Mouse (Mus musculus) adrenal gland, adult (tissue): ENCODE results near the gene Tnni1.

ENCODE experiments used
- DNase-seq, 2 experiments: peaks; one replicate each; pipeline ENCODE4 v3.0.0; 2022 to 2023; ENCODE audit warnings: low spot score in 1 of 2; ENCODE audit not compliant: inconsistent age in 2 of 2

The Tnni1 gene

DNA sequence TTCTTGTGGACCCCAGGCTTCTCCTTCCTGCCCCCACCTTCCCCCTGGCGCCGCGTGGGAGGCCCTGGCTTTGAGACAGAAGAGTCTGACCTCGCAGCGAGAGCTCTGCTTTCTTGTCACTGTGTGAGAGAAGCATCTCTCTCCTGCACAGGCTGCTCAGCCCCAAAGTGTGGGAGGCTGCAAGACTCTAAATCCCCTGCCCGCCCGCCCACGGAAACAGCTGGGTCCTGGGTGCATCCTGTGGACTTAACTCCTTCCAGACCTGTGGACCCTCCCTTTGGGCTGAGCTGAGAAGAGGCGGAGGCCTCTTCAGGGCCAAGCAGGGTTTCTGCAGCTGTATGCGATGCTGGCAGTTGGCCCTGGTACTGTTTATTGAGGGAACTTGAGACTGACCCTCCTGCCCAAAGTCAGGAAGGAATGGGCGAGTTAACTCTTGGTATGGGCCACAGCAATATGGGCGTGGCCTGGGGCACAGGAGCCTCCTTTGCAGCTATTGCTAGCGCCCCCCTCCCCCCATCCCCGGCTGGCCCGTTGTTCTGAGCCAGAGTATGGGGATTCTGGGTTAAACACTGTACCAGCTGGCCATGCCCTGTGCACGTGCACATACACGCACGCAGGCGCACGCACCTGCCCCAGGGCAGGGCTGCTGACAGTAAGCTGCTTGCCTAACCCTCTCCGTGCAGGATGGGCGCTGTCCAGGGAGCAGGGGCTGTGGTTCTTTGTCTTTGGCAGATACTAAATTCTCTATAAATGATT is at the start of gene Tnni1:
TSS of gene Tnni1 (plus strand) at position 655 of the 756 bp plus-strand sequence.
- peak in 1 of 2 experiments; percentile 41 for DNase-seq

DNA sequence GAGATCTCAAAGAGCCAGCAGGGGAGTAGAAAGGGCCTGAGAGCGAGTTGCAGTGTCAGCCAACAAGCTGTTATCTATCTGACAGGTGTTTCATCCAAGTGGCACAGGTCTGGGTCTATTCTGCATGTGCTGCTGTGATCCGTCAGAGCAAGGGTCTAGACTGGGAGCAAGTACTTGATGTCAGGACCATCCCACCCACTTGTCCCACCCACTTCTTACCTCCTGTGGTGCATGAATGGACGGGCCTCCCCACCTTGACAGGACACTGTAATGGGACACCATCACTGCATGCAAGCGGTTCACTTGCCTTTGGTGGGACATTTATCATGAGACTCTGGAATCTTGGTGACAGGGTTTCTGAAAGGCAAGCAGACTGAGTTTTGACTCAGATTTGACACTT is 49.4 kb upstream of the Tnni1 start:
- no peak for DNase-seq

DNA sequence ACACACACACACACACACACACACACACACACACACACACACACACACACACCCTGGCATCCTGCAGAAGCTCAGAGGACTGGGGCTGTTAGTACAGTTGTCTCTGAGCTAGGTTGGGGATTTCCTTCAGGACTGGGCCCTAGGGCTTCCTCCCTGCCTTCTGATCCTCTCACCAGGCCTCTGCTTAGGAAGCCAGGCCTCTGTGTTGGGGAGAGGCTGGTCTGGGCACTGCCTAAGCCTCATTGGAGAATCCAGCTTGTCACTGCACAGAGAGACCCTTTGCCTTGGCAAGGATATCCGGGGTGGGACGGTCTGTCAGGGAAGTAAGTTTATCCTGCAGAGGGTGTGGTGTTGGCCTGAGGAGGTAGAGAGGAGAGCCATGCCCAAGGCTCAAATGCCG is 48.9 kb upstream of the Tnni1 start:
- no peak for DNase-seq

DNA sequence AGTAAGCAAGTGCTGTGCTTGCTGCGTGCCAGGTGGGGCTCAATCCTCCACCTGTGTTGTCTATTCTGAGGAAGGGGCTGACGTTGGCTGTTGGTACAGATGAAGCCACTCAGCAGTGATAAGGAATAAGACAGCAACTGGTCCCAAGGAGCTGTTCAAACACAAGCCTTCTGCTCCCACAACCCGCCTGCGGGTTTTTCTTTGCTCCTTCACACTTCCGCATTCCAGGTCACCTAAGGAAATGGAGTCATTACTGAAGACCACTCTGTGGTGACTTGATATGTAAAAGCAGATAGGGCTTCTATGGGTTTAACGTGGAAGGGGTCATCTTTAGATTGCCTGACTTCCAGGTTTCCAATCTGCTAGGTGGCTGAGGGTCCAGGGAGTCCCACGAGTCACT is 47.8 kb upstream of the Tnni1 start:
- DNase-seq, result no peak

DNA sequence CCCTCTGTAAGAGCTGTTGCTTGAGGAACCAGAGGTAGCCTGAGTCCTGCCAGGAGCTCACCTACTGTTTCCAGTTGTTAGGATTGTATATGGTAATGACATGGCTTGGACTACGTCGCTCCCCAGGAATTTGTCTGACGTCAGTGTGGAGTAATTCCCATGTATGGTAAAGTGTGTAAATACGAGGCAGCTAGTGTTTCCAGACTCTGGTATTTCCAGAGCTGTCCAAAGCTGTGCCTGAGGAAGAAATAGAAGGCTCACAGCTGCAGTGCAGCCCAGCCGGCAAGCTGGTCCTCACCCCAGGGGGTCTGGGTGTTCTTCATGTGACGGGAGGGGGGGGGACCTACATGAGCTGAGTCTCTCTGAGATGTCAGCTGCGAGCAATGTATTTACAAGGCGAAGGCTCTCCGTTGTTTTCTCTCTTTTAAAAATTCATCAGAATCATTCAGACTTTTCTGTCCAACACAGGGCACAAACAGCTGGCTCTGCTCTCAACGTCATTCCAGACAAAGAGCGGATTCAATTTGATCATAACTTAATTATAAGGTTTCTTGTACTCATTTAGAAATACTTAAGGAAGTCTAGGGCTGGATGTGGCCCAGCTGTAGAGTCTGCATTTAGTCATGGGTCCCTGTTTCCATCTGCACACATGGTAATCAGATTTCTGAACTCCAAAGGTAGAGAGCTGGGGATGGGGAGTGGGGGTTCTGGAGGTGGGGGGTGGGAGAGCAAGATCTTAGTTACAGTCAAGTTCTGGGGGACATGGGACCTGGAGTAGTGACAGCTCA is 47.1 kb upstream of the Tnni1 start:
- DNase-seq, result no peak

DNA sequence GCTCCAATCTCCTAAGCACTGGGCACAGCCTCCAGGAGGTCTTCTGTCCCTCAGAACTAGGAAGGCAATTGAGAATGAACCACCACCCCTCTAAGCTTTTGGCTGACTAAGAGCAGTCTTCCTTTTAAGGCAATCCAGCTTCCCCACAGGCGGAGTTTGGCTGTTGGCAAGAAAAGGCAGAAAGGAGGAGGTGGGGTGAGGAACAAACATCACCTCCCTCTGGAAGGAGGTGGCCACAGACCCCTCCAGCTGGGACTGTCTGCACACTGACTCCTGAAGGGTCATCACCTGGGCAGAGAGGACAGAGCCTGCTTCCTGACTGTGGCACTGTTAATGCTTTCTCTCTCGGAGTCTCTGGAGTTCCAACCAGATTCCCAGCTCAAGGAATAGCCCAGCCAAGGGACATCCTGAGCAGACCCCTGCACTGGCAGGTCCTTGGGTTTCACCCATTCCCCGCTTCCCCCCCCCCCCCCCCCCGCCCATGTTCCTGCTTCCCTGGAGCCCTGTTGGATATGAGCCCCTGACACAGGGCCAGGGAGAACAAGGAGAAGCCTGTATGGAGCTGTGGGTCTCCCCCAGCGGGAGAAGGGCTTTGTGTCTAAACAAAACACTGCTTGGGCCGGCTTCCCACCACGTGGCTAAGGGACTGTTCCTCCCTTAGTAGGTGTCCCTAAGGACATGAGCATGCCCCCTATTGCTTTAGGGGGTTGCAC is 44.9 kb upstream of the Tnni1 start:
- DNase-seq, result peak in 1 of 2 experiments; percentile 50

DNA sequence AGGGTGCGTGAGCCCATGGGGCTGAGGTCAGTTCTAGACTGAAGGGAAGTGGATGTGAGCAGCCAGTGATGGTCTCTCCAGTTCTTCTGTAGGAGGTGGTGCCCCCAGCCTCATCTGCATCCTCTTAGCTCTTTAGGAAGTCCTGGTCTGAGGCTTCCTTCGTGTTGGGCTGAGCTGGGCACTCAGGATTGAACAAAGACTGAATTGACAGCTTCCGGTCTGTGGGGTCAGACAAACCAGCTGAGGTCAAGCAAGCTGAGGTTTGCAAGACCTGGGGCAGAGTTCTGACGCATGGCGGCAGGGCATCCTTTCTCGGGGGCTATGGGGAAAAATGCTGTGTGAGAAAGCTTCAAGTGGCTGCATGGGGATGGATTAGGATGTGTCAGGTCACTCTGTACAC is 43.8 kb upstream of the Tnni1 start:
- no peak for DNase-seq

DNA sequence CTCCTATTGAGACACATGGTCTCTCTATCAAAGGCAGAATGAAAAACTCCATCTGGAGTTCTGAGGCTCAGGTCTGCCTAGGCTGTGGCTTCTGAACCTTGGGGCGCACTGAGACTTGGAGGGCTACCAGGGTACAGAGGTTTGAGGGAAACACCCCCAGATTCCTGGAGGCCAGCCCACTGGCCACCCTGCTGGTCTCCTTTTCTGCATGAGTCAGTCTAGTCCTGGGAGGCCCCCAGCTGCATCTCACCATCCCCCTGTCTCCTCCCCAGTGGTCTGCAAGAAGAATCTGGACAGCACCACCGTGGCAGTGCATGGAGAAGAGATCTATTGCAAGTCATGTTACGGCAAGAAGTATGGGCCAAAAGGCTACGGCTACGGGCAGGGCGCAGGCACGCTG is 34.2 kb upstream of the Tnni1 start:
- no peak for DNase-seq

DNA sequence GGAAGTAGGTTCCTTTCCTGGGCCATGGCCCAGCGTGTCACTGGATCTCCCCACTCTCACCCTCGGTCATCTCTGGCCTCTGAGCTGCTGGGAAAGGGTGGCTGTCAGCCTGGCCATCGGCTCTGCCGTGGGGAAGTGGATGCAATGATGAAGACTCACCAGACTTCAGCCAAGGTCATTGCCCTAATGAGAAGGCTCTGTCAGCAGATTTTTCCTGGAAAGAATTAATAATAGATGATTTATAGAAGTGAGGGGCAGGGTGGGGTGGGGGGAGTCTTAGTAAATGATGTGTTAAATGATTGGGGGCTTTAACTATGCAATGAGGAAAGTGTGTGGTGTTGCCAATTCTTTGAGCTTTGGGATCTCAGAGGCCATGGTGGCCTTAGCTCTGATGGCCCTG is 33.0 kb upstream of the Tnni1 start:
- DNase-seq, result no peak

DNA sequence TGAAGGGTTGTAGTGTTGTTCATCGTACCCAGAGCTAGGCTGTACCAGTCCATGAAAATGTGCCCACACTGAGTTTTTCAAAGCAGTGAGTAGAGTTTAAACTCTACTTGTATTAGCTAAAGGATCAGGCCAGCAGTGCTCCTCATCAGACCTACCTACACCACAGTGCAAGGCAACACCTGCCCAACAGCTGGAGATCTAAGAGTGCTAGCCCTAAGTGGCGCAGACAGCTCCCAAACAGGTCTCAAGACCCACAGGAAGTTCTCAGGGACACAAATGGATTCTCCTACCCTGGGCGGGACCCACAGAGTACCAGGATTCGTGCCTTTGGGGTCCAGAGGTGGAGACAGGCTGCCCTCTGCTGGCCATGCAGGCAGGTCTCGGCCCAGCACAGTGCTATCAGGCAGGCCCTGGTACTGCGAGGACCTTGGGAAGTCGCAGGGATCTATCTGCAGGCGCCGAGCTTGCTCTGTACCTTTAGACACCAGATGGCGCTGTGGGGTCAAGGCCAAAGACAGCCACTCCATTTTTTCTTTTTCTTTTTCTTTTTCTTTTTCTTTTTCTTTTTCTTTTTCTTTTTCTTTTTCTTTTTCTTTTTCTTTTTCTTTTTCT is 26.4 kb upstream of the Tnni1 start:
- peak; percentile 92 to 96 for DNase-seq

DNA sequence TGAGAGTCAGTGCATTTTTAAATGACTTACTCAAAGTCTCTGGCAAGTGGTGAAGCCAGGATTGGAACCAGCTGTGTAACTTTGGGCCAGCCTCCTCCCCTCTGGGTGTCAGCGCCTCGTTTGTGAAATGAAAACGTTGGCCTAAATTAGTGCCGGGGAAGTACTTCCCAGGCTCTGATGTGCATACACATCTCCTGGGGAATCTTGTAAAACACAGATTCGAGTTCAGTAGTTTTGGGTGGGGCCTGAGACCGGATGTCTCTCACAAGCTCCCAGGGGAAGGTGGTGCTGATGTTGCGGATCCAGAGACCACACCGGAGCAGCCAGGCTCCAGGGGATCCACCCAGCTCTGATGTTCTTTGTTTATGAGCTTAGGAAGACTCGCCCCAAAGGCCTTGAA is 23.9 kb upstream of the Tnni1 start:
- peak in 1 of 2 experiments; percentile 64 for DNase-seq

DNA sequence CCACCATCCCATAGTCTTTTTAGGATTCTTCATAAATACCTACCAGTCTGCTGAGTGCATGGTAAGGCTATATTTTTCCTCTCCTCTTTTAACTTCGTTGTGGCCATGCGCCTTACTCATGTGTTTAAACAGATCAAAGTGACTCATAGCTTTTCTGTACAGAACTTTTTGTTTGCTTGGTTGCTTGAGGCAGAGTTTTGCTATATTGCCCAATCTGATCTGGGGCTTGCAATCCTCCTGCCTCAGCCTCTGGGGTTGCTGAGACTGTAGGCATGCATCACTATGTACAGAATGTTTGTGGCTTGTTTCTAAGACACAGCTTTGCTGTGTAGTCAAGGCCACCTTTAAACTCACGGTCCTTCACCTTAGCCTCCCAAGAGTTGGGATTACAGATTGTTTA is 23.3 kb upstream of the Tnni1 start:
- no peak for DNase-seq

DNA sequence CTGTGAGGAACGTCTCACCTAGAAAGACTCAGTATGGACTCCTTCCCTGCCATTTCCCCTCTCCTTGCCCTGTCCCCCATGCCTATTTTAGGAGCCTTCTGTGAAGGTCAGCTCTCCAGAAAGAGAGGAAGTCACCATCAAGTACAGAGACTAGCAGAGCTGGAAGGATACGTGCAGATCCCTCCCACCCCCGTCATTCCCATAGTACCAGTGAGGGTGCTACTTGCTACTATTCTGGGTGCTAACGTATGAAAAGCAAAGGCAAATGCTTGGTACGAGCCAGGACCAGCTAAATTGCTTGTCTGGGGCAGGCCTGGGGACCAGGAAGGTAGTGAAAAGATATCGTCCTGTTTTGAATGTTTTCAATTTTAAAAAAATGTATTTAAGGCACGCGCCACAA is 21.9 kb upstream of the Tnni1 start:
- no peak for DNase-seq

DNA sequence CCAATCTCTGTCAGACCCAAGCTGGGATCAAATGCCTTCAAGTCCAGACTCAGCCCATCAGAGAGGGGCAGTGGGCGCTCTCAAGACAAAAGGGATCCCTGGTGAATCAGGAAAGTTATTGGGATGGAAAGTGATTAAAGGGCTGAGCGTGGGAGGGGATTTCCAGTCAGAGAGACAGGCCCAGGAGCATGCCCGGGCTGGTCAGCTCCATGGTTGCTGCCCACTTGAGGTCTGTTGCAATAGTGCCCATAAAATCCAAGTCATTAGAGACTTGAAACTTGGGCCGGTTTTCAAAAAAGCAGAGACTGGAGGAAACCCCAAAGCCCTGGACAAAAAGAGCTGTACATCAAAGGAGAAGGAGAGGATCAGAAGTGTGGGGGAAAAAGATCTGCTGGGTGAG is 19.5 kb upstream of the Tnni1 start:
- no peak for DNase-seq

DNA sequence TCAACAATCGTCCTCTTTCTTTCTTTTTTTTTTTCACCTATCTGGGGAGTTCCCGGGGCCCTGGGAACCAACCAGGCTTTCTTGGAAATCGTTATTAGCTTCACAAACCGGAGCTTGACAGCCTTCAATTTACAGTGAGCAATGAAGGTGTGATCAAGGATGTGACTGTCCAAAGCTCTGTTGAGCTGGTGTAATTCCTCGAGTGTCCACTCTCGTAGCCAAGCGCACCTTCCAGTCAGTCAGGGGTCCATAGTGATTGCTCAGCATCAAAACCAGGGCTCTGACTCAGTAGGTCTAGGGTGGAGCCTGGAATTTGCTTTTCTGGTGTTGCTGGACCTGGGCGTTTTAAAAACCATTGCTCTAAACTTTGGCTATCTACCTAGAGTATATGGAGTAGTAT is 19.0 kb upstream of the Tnni1 start:
- no peak for DNase-seq

DNA sequence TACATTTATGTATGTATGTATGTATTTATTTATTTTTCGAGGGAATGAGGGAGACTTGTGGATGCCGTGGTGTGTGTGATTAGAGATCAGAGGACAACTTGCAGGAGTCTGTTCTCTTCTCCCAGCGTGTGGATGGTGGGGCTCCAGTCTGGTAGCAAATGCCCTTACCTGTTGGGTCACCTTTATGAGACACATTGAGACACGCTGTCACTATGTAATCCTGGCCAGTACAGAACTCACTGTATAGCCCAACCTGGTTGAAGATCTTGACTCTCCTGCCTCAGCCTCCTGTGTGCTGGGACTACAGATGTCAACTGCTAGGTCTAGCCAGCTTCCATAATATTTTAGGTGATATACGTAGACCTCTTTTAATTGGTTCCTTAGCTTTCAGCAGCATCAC is 17.5 kb upstream of the Tnni1 start:
- DNase-seq, result no peak

DNA sequence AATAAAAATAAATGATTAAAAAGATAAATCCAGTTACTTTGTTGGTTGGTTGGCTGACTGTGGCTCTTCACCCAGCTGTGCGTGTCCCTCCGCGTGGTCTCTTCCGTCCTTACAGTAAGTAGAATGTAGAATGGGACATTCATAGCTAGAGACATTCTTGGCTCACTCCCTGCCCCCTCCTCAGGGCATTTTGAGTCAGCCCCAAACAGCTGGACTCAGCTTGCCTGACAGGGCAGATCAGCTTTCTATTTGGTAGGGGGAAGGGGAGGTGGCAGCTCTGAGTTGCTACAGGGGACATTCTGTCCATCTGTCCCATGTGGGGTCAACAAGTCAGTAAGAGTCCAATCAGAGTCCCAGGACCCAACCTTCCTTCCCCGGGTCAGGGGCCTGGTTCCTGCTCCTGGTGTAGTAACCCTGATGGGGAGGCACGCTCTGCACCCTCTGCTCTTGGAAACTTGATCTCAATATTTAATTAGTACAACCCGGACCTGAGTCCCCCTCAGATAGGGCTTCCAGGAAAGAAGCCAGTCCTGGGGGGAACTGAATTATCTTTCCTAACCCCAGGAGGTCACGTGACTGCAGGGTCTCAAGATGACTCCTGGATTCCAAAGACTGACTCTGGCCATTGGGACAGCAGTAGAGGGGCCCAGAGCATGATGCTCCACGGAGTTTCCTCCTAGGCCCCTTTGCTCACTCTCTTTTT is 15.6 kb upstream of the Tnni1 start:
- DNase-seq, result no peak

DNA sequence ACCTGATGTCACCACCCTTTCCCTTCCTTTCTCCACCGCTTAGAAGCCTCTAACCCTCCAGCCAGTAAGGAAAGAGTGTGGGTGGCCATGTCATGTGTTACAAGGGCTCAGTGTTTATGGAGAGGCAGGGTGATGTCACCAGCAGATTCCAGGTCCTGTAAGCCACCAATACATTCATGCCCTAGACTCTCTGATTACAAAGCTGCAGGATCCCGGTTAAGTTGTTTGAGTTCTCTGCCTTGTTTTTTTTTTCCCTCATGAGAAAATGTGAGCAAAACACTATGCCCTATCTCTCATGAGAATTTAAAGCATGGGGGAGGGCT is 15.1 kb upstream of the Tnni1 start:
- no peak for DNase-seq

DNA sequence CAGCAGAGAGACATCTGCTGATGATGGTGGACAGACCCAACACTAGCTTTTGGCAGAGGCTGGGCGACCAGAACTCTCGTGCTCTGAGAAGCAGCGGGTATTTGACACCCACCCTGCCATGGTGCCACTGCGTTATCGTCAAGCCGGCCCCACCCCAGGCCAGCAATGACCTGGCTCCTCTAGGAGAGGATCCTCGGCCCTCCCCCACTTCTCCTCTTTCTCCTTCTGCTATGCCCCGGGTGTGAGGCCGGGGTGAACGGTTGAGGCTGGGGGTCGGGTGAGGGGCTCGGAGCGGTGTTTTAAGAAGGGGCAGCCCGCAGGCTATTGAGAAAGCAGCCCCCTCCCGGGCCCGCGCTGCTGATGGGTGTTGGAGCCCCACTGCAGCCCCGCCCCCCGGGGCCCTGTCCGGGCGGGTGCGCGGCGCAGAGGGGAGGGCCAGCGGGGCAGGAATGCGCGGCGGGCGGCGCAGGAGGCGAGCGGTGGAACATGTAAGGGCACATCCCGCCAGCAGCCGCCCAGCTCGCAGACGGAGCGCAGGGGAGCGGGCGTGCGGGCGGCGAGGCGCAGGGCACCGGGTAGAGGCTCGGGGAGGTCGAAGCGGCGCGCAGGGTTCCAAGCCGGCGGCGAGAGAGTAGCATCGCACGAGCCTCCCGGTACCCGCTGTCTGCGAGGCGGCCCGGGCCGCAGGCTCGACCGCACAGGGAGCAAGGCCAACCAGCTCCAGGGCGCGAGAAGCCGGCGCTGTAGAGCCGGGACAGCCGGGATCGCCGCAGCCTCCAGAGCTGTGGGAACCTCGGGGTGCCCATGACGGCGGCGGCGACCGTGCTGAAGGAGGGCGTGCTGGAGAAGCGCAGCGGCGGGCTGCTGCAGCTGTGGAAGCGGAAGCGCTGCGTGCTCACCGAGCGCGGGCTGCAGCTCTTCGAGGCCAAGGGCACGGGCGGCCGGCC is 13.3 kb upstream of the Tnni1 start, which contains the start of gene Phlda3:
TSS of gene Phlda3 (plus strand) at position 475 of the 947 bp plus-strand sequence.
- DNase-seq, result peak; percentile 84 to 94
